Comparison of ENCODE assay signal across 15 mouse cellular contexts in the genomic region with DNA sequence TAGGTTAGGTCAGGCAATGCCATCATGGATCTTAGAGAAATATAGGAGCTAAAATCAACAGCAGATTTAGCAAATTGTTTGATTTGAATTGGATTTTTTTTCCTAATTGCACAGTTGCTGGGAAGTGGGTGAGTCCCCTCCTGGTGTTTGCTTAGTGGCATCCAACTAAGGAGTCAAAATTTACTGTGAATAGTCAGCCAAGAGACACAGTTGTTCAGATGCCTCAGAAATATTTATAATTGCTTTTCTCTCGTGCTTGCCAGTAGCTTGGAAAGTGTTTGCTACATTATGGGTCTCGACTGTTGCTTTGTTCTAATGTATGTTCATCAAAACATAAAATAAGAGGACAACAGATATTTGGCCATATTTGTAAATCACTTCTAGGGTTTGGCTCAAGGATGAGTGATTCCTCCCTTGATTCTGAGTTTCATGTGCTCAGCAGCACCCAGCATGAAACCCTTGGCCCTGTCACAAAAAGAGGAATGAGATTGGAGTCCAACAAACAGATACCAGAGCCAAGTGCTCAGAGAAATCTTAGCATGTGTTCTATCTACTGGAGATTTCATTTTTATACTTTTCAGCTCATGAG.
DNase-seq lines count a peak whose midpoint lies in the region; ATAC-seq and TF ChIP-seq lines count a peak whose summit lies in the region.
"Had no signal": no experiment of that assay in that cellular context is flagged by ENCODE, and none has a peak within 500 bp of the region (broad histone marks: within the 10 kb centered on the region; RNA-seq: fewer than 3 reads in every experiment).

No protein-coding gene starts in this region.

- H3K9ac ChIP-seq in forebrain, embryonic 16.5 days (replicated peaks; ENCODE audit: low read depth, low read length): no peak overlapping the region
- no peak overlapping the region for H3K9ac ChIP-seq in forebrain, embryonic 11.5 days (ENCODE audit: low read length)
- H3K9ac ChIP-seq in lung, postnatal 0 days (replicated peaks; ENCODE audit: low read depth): no peak overlapping the region
- H3K9ac ChIP-seq: liver, postnatal 0 days had no signal

- H3K4me2 ChIP-seq in forebrain, embryonic 16.5 days (ENCODE audit: low read length): no peak overlapping the region
- H3K4me2 ChIP-seq in forebrain, embryonic 11.5 days (ENCODE audit: low read depth, low read length, severe bottlenecking): no peak overlapping the region
- no peak overlapping the region for H3K4me2 ChIP-seq in lung, postnatal 0 days (replicated peaks; ENCODE audit: low read depth, low read length)

- DNase-seq in forebrain, embryonic 11.5 days (ENCODE audit: low spot score): no peak
- DNase-seq in kidney, adult 2 months: peak; percentile 35
- no peak for DNase-seq in kidney, adult 11 months
- DNase-seq in lung, postnatal 0 days (ENCODE audit: low spot score): peak; percentile 26
- no peak for DNase-seq in lung, postnatal 4 days
- DNase-seq in lung, postnatal 36 days: peak; percentile 14
- no peak for DNase-seq in ovary, adult 18-20 months (ENCODE audit: low spot score)
- DNase-seq: gastrocnemius, postnatal 10 days; kidney, postnatal 4 days; liver, postnatal 0 days; right cerebral cortex, postnatal 14 days; thymus, postnatal 14 days had no signal

- no peak overlapping the region for H3K27ac ChIP-seq in forebrain, embryonic 16.5 days (ENCODE audit: low read length)
- H3K27ac ChIP-seq in forebrain, embryonic 11.5 days (ENCODE audit: low read depth, low read length): no peak overlapping the region
- H3K27ac ChIP-seq in kidney, adult 2 months (ENCODE audit: insufficient read depth, low read depth, low read length): no peak overlapping the region
- no peak overlapping the region for H3K27ac ChIP-seq in lung, postnatal 0 days (ENCODE audit: low read length)
- H3K27ac ChIP-seq: limb, embryonic 10.5 days had no signal

- no peak overlapping the region for H3K4me3 ChIP-seq in forebrain, embryonic 16.5 days (replicated peaks; ENCODE audit: low read length)
- H3K4me3 ChIP-seq in forebrain, embryonic 11.5 days (ENCODE audit: low read depth, low read length): no peak overlapping the region
- no peak overlapping the region for H3K4me3 ChIP-seq in kidney, adult 2 months (ENCODE audit: insufficient read depth, low read depth, low read length)
- no peak overlapping the region for H3K4me3 ChIP-seq in lung, postnatal 0 days (ENCODE audit: low read depth, low read length)
- H3K4me3 ChIP-seq: limb, embryonic 10.5 days had no signal

- no peaks in the 10 kb centered on the region for H3K36me3 ChIP-seq in forebrain, embryonic 16.5 days (ENCODE audit: control insufficient read depth, insufficient read depth)
- no peaks in the 10 kb centered on the region for H3K36me3 ChIP-seq in forebrain, embryonic 11.5 days (ENCODE audit: control insufficient read depth, insufficient read depth, low read length)
- no peaks in the 10 kb centered on the region for H3K36me3 ChIP-seq in kidney, adult 2 months (ENCODE audit: control insufficient read depth, insufficient read depth, low read length)
- H3K36me3 ChIP-seq in lung, postnatal 0 days (ENCODE audit: insufficient read depth, low read length): no peaks in the 10 kb centered on the region
- H3K36me3 ChIP-seq: limb, embryonic 10.5 days had no signal

- no peak for TF ChIP-seq CTCF in kidney, adult 2 months (conservative IDR thresholded peaks at IDR 0.05; ENCODE audit: insufficient read depth, insufficient read length, low read depth, low read length)
- TF ChIP-seq CTCF in lung, postnatal 0 days (IDR thresholded peaks at IDR 0.05): no peak

- TF ChIP-seq EP300 in lung, postnatal 0 days (IDR thresholded peaks at IDR 0.05): no peak

- TF ChIP-seq POLR2A in kidney, adult 2 months (IDR thresholded peaks at IDR 0.05; ENCODE audit: low read depth, low read length): no peak

- WGBS in forebrain, embryonic 16.5 days: 53% methylated on average over 2 of the region's 2 CpGs
- WGBS in forebrain, embryonic 11.5 days: 84% methylated on average over 2 of the region's 2 CpGs
- WGBS in kidney, adult 2 months: 56% methylated on average over 2 of the region's 2 CpGs
- WGBS in lung, postnatal 0 days: 46% methylated on average over 2 of the region's 2 CpGs

- H3K27me3 ChIP-seq in forebrain, embryonic 16.5 days (replicated peaks; ENCODE audit: control insufficient read depth, insufficient read depth, low read length): no peaks in the 10 kb centered on the region
- no peaks in the 10 kb centered on the region for H3K27me3 ChIP-seq in forebrain, embryonic 11.5 days (ENCODE audit: control insufficient read depth, insufficient read depth, low read length)
- H3K27me3 ChIP-seq in kidney, adult 2 months (replicated peaks; ENCODE audit: control insufficient read depth, insufficient read depth, low read length): no peaks in the 10 kb centered on the region
- no peaks in the 10 kb centered on the region for H3K27me3 ChIP-seq in lung, postnatal 0 days (replicated peaks; ENCODE audit: insufficient read depth, low read length)

- H3K9me3 ChIP-seq in forebrain, embryonic 16.5 days (ENCODE audit: control insufficient read depth, low read length): no peaks in the 10 kb centered on the region
- H3K9me3 ChIP-seq in forebrain, embryonic 11.5 days (ENCODE audit: control insufficient read depth, low read length): no peaks in the 10 kb centered on the region
- no peaks in the 10 kb centered on the region for H3K9me3 ChIP-seq in lung, postnatal 0 days (ENCODE audit: low read length)
- H3K9me3 ChIP-seq: limb, embryonic 10.5 days had no signal

- H3K4me1 ChIP-seq in forebrain, embryonic 16.5 days (replicated peaks; ENCODE audit: control insufficient read depth, insufficient read depth, low read length): peaks cover 3% of the 10 kb centered on the region; the same call in 1 of the 2 replicates
- no peaks in the 10 kb centered on the region for H3K4me1 ChIP-seq in forebrain, embryonic 11.5 days (replicated peaks; ENCODE audit: control insufficient read depth, insufficient read depth, low read length)
- H3K4me1 ChIP-seq in kidney, adult 2 months (ENCODE audit: control insufficient read depth, insufficient read depth, low read length): no peaks in the 10 kb centered on the region
- no peaks in the 10 kb centered on the region for H3K4me1 ChIP-seq in lung, postnatal 0 days (ENCODE audit: insufficient read depth, low read depth, low read length)
- H3K4me1 ChIP-seq: limb, embryonic 10.5 days had no signal

- ATAC-seq in forebrain, embryonic 16.5 days: peak; percentile 72
- ATAC-seq in forebrain, embryonic 11.5 days (replicated peaks; ENCODE audit: low FRiP score): no peak
- ATAC-seq in lung, postnatal 0 days: no peak; the same call in 1 of the 2 replicates
- ATAC-seq: liver, postnatal 0 days; midbrain, embryonic 16.5 days had no signal

Comparison
In these comparisons a context has a peak if more than half of its experiments do, and no peak if none do; other contexts are left out.
1. DNase-seq: peak in kidney, adult 2 months (single experiment), lung, postnatal 0 days (single experiment) and lung, postnatal 36 days (single experiment); none in forebrain, embryonic 11.5 days (single experiment), kidney, adult 11 months (single experiment), lung, postnatal 4 days (0 of 2) and ovary, adult 18-20 months (single experiment).